Mouse (Mus musculus) gastrocnemius, postnatal 14 days (tissue): ENCODE measurements around the gene Dhx57. TPM values are rescaled to one million over a fixed set of nuclear protein-coding genes. Genes with fewer than 3 reads are reported as not detected.
"Not testable (repeated sequence)": the region's sequence is repeated elsewhere in the genome, so short reads cannot be mapped to it uniquely, and the experiment has no call there.

Experiments used
- DNase-seq: peaks from one replicate; pipeline ENCODE4 v3.0.0; 2021; ENCODE audit warnings: mixed read lengths
- intact Hi-C: fragments of 180-260 bp; cut with DNase I; formaldehyde crosslinking; loops from one replicate; pipeline ENCODE4 v1.15.1; 2025; ENCODE audit warnings: low total_unique reads
- long read RNA-seq, 2 experiments: library from polyadenylated mRNA; stranded (forward); transcript quantifications; one replicate each; pipeline ENCODE4 v2.0.0; 2021
- total RNA-seq, 2 experiments: library from RNA; stranded (reverse); gene quantifications; 2 replicates each; pipeline ENCODE4 v1.2.3; 2021

The Dhx57 gene
- 1 to 10 TPM; 6.4 to 6.7 TPM for total RNA-seq
- long read RNA-seq, experiment 1, full-length matches to known transcripts = 1 of 3 reads
- long read RNA-seq, experiment 1, partial matches to known transcripts = 2 of 3 reads
- long read RNA-seq, experiment 1, other reads (novel, unspliced or antisense) = 0 of 3 reads
- long read RNA-seq, experiment 2, full-length matches to known transcripts = 4 of 8 reads
- long read RNA-seq, experiment 2, partial matches to known transcripts = 2 of 8 reads
- long read RNA-seq, experiment 2, other reads (novel, unspliced or antisense) = 2 of 8 reads

DNA sequence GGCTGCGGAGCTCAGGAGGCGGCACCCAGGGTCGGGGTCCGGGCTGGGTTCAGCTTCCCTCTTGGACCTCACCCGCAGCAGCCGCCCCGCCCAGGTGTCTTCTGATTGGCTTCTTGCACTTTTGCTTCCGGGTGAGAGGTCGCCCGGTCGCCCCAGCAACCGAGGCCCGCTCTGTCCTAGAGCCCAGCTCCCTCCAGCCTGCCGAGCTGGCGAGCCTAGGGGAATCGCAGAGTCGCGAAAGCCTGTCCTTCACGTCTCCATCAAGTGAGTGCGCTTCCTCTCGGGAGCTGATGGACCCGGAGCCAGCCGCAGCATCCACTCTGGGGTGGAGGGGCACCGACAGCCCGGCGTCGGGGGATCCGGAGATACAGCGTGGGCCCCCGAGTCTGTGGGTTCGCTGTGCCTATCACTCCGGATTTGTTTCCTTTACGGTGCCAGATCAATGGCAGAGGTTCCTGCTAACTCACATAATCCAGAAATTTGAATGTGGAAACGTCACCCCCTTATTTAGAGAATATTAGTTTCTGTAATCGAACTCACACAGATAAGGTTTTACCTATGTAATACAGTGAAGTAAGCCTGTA, at the start of gene Dhx57, which contains the start of gene Morn2:
TSS of gene Dhx57 (minus strand) at position 403 of the 584 bp plus-strand sequence.
TSS of gene Morn2 (plus strand) at position 130 of the 584 bp plus-strand sequence.
- intact Hi-C loops = loop anchor here (10.0 kb wide), 1 partner anchor 75 kb away; no protein-coding TSS in a partner anchor
- DNase-seq = peak; percentile 99

DNA sequence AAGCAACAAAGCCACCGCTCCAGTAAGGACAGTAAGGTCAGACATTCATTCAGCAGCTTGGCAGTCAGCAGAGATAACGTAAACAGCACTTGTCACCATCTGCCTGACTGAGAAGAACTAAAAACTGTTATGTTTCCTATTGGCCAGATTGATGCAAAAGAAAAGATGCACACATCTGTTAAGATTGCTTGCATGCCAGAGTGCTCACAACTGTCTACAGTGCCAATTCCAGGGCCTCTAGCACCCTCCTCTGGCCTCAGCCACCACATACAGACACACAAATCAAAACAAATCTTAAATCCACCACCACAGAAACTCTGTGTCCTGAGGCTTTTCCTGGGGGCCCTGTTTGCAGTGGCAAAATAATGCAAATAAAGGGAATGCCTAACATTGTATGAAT, 42.1 kb upstream of the Dhx57 start:
- intact Hi-C loops = no loop called here
- no peak for DNase-seq

DNA sequence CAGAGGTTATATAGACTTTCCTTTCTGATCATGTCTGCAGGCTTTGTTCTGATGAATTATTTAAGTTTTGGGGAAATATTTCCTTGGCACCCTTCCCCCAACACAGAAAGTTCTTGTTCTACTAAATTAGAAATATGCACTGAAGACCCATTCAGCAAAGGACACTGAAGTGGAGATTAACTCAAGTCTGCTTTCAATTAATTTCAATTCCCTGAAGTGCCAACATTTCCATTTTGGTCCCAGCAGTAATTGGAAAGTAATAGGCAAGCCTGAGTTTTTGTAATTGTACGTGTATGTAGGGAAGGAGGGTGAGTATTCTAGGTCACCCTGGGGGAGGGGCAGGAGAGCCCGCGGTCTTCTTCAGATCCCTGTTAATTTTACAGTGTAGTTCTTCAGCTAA, 36.2 kb upstream of the Dhx57 start:
- intact Hi-C loops = no loop called here
- DNase-seq = no peak

DNA sequence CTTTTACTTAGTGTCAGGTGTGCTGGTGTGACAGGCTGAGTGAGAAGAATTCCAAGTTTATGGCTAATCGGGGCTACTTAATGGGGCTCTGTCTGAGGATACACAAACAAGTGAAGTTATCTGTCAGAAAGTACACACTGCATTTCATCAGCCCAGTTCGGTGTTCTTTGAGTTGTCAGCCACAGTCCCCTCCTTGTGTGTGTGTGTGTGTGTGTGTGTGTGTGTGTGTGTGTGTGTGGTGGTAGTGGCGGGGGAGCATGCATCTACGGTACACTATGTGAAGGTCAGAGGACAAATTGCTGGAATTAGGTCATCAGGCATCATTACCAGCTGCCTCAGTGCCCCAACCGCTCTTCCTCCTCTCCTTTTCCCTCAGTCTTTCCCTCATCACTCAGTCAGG, 35.2 kb upstream of the Dhx57 start:
- intact Hi-C loops = no loop called here
- no peak for DNase-seq

DNA sequence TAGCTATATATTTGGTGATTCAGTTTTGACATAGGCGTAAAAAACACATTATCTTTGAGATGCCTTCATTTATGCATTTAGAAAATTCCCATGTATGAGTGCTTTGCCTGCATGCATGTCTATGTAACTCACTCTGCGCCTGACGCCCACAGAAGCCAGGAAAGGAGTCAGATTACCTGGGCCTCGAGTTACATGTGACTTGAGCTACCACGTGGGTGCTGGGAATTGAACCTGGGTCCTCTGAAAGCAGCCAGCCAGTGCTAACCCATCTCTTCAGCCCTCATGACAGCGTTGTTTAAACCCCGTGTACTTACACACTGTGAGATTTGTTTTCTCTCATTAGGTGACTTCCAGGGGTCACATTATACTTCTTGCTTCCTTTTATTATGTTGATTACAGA, 34.2 kb upstream of the Dhx57 start:
- no peak for DNase-seq
- intact Hi-C loops = no loop called here

DNA sequence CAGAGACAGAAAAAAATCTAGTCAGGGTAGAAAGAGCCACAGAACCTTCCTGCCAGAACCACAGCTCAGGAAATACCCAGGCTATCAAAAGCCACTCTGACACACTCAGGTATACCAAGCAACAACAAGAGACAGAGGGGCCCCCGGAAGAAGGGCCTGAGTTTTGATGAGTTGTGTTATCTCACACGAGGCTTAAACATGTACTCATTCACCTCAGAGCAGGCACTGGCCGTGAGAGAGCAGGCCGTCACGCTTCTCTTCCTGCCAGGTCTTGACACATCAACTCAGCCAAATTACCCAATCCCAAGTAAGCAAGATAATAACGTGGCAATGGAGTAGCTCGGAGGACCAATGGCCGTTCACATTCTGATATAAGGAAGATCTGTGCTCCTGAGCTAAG, 33.4 kb upstream of the Dhx57 start:
- intact Hi-C loops = no loop called here
- no peak for DNase-seq

DNA sequence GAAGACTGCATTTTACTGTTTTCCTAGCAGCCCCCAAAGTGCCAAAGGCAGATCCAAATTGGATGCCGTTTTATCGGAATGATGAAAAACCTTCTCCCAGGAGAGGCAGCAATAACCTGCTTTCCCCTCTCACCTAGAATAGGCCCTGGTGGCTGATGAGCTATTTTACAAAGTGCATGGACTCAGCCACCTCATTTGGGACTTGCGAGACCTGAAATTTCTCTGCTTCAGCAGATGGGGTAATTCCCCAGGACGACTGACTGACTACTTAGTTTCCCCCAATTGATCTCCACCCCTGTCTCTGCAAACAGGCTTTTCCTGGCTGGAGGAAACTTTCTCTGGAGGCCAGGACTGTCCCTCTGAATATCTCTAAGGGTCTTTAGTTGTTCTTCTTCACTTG, 32.7 kb upstream of the Dhx57 start:
- intact Hi-C loops = no loop called here

DNA sequence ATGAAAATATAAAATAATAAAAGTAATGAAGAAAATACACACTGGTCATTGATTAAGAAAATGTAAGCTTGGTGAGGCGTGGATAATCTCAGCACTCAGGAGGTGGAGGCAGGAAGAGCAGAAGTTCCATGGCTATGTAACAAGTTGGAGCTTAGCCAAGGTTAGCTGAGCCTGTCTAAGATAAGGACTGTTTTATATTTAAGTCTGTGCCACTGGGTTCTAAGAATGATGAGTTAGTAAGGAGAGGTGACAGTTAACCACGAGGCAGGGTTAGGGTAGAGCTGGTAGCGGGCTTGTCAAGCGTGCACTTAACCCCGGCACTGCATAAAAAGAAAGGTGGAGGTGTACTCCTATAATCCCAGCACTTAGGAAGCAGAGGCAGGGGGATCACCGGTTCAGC, 32.0 kb upstream of the Dhx57 start:
- intact Hi-C loops = no loop called here
- DNase-seq = no peak

More for the DNA sequence above, 32.7 kb upstream of the Dhx57 start:
- DNase-seq = no peak

DNA sequence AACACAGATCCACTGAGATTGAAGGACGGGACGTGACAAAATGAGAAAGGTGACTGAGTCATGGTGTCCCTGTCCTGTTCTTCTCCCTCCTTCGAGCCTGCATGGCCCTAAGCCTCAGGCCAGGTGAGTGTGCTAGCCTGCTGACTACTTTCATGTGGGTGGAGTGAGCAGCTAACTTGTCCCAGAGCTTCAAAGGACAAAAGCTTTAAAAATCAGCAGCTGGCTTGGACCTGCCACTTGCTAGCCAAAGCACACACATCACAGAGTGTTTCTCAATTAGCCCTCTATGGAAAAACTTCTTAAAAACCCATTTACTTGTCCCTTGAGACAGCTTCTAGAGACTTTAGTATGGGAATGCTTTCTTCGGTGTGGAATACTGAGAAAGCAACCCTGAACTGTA, 22.1 kb upstream of the Dhx57 start:
- intact Hi-C loops = no loop called here
- DNase-seq = no peak

DNA sequence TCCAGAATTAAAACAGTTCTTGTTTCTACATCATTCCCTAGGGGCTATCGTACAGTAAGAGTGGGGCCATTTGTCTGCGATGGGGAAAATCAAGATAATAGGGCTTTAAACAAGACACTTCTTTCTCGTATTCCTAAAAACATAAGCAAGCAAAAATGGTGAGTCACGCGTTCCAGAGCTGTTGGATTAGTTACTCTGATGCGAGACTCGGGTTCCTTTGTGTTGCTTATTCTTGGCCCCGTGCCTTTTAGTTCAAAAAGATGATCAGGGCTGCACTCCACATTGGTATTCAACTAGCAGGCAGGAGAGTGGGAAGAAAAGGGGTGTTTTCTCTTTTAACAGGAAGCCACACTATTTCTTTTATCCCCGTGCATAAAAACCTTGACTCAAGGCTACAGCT, 21.5 kb upstream of the Dhx57 start:
- intact Hi-C loops = no loop called here
- DNase-seq = no peak

DNA sequence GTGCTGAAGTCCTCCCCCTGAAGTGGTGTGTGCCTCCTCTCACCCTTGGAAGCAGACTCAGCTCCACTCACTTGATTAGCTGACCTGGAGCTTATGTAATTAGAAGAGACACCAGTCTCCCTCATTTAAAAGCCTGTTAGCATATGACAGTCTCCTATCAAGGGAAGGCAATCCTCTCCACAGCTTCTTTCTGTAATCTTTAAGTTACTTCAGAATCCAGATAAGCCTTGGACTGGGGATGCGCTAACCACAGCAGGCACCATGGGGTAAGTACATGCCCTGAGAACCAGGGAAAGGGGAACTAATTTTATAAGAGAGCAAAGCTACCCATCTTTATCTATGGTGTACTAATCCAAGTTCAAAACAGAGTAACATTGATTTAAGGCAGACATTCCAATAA, 17.0 kb upstream of the Dhx57 start, which contains the start of gene Arhgef33:
TSS of gene Arhgef33 (plus strand) at position 157 of the 400 bp plus-strand sequence.
- no peak for DNase-seq
- intact Hi-C loops = no loop called here

DNA sequence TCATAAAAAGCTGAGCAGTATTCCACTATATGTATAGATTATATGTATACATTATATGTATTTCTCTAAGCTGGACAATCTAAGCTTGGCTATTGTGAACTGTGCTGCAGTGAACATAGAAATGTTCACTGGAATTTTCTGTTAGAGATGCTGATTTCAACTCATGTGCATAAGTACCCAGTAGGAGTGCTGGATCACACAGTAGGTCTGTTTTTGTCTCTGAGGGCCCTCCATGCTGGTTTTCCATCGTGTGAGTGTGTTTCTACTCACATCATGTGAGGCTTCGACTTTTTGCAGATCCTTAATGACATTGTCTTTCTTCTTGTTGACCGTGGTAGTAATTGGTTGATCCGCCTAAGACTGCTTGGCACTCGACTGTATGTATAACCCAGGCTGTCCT, 8.6 kb upstream of the Dhx57 start:
- no peak for DNase-seq
- intact Hi-C loops = loop anchor here (10.0 kb wide), 1 partner anchor 66 kb away; no protein-coding TSS in a partner anchor

DNA sequence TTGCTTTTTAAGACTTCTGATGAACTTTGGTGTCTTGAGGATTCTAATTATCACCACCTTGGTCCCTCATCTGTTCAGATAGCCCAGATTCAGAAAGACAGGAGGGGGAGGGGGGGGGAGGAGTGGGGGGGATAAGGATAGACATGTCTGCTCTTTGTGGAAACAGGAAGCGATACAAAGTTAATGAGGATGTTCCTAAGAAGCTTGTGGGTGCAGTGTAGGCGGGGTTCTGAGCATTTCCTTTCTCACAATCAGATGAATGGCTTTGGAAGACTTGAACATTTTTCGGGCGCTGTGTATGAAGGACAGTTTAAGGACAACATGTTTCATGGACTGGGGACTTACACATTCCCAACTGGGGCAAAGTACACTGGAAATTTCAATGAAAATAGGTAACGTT, 5.0 kb upstream of the Dhx57 start:
- DNase-seq = no peak
- intact Hi-C loops = loop anchor here (10.0 kb wide), 1 partner anchor 70 kb away; no protein-coding TSS in a partner anchor

DNA sequence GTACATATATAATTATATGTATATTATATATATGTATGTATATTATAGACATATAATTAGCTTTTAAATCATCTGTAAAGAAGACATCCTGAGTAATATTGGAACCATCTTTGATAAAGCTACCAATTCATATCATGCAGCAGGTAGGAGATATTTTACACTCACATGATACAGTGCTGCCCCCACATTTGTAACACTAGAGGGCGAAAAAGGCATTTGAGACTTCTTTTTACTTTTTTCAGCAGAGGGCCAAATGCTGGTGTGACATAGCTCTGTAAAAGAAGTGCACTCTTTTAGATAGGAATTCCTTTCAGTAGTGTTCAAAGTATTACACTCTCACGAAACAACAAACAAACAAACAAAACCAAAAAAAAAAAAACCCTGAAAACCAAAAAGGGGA, 872 bp upstream of the Dhx57 start:
- DNase-seq = no peak
- intact Hi-C loops = loop anchor here (10.0 kb wide), 1 partner anchor 74 kb away; no protein-coding TSS in a partner anchor

DNA sequence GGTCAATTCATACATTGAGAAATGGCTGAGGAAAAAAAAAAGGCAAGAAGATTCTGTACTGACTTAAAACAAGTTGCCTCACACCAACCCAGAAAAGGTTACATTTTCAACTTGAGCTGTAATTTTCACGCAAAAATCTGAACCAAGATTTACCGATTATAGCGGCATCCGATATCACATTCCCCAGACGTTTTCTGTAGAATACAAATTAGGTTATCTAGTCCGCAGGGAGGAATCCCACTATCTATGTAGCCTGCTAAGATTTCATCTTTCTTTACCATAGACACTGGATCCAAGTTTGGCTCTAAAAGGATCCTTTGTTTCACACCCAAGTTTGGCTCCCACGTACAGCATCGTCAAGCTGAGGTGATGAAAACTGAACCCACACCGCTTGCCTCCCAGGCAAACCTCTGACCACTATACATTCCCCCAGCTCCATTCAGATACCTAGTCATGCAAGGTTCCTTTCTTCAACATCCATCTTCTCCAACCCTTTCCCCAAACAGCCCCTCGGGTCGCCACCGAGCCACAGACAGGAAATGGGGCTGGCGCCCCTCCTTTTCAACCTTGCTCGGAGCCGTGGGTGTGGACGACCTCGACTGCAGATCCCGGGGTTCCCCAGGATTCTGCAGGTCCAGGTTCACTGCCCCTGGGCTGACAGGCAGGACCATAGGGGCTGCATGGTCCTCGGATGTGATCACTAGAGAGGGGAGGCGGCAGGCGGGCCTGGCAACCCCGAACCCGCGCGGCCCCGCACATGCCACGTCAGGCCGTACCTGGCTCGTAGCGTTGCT, 799 bp downstream of the Dhx57 start:
- no peak for DNase-seq
- intact Hi-C loops = loop anchor here (10.0 kb wide), 1 partner anchor 75 kb away; no protein-coding TSS in a partner anchor

DNA sequence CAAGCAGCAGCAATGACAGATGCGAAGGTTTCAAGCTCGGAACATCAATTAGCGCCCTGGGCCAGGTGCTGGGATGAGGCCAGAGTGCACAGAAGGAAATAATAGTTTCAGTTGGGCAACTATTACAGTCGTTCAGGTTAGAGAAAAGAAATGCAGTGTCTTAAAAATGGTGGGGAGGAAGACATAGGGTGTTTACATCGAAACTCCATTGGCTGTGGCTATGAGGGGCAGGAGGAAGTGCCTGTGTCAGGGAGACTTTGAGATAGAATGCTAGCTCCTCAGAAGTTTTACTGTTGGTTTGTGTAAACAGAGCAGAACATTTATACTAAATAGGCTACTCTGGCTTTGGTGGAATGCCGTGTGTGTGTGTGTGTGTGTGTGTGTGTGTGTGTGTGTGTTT, 2.3 kb downstream of the Dhx57 start:
- no peak for DNase-seq
- intact Hi-C loops = no loop called here

DNA sequence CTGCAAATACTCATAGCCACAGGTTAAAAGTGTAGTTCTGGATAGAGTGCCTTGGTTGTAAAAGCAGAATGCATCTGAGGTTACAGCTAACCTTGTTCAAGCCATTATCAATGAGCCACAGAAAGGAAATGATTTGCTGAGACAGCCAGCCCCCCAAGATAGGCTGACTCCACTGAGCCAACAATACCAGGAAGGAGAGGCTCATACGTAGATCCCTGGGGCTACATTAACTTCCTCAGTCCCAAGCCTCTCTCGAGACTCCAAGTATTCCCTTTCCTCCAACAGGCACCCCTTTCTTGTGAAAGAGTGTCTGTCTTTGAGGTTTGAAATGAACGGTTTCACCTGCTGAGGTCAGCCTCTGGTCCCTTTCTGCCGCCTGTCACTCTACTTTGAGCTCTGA, 5.8 kb downstream of the Dhx57 start:
- DNase-seq = no peak
- intact Hi-C loops = no loop called here

DNA sequence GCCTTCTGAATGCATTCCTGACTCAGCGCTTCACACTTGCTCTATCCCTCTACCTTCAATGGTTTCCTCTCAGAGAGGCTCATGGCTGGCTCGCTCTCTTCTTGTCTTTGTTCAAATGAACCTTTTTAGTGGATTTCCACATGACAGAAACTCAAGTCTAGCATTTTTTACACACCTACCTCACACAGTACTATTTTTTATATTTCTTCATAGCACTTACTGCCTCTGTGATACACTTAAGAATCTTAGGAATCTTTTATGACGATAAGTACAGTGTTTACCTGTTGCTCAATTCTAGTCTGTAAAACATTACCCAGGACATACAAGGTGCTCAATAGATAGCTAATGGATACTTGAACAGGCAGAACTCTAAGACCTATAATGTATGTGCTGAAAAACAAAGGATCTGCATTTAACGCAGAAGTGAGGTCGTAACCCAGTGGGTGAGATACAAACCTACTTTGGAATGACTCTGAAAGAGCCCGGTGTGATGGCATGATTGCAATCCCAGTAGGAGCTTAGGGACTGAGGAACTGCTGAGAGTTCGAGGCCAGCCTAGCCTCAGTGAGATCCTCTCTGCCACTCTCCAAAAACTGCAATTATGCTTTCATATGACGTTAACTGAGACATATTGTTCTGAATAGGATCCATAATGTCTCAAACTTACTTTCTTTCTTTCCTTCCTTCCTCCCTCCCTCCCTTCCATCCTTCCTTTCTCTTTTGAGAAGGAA, 10.8 kb downstream of the Dhx57 start:
- DNase-seq = no peak
- intact Hi-C loops = no loop called here

DNA sequence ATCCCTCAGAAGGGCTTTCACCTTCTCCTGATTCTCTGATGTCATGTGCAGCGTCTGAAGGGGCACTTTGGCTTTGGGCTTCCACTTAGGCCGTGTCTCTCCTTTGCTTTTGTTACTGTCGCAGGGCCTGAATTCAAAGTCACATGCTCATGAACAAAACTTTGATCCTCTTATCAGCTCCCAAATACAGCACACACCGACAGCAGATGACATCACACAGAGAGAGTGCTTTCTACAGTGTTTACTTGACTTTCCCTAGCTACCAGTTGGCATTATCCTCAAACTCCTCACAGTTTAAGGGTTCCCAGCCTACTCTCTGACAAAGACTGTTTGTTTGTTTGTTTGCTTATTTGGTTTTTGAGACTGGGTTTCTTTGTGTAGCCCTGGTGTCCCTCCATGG, 12.0 kb downstream of the Dhx57 start:
- intact Hi-C loops = no loop called here

DNA sequence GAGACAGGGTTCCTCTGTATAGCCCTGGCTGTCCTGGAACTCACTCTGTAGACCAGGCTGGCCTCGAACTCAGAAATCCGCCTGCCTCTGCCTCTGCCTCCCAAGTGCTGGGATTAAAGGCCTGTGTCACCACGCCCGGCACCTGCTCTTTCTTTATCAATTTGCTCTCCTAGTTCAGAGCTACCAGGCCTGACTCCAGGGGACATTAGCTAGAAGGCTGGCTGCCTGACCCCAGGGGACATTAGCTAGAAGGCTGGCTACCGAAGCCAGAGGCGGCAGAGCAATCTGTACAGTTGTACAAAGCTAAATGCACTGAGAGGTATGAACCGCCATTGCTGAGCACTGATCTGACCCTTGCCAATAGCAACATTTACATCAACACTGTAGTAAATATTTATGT, 19.7 kb downstream of the Dhx57 start:
- intact Hi-C loops, DNase-seq: not testable (repeated sequence)

More for the DNA sequence above, 12.0 kb downstream of the Dhx57 start:
- DNase-seq = no peak
